Mouse (Mus musculus): ENCODE measurements around the gene Gm13285. TPM values are rescaled to one million over a fixed set of nuclear protein-coding genes. Genes with fewer than 3 reads are reported as not detected.
A peak's percentile ranks its signal among the peaks of the same experiment; 100 is the strongest.
"Not testable (repeated sequence)": the region's sequence is repeated elsewhere in the genome, so short reads cannot be mapped to it uniquely, and the experiment has no call there.

Gm13285 gene
- polyA plus RNA-seq (2016; fragmentation: Nextera tagmentation; extraction: Ambion mirVana): 0.29 TPM in 1 of 2 replicates, not detected in the other

DNA sequence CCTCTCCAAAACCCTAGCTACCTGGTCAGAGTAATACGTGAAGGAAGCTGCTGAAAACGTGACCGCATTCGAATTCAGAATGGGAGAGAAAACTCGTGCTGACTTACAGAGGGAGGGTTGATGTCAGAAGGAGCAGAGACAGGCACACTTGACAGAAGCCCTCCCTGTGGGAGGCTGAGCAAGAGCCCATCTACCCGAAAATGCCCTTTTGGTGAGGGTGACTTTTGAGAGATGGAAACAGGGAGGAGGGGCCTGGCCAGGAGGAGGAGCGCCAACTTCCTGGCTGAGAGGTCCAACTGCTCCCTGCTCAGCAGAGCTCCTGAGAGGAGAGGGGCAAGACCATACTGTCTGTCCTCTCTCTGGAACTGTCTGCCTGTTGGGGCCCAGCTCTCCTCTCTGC lies at the start of gene Gm13285:
TSS of gene Gm13285 (plus strand) at position 301 of the 400 bp plus-strand sequence.
- 11% methylated on average over 5 of the region's 7 CpGs for WGBS
- not testable (repeated sequence) for H3K27ac ChIP-seq; H3K4me1 ChIP-seq; ATAC-seq (ENCODE audit: low FRiP score); H3K4me2 ChIP-seq; H3K4me3 ChIP-seq (replicated peaks); H3K36me3 ChIP-seq (replicated peaks); H3K27me3 ChIP-seq; H3K9ac ChIP-seq; H3K9me3 ChIP-seq

DNA sequence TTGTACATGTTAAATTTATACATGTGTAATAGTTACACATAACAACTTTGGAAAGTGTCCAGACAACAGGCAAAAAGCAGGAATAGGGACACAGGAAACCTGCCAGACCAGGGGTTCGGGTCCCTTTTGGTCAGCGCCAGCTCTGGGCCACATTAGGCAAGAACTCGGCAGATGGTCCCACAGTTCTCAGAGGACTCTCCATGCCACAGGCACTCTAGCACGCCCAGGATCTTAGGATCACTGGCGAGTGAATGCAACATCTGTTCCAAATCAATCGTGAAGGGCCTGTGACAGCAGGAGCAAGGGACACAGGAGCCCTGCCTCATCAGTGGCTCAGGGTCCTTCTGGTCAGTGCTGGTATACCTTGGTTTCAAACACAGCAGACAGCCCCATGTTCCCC lies 49.5 kb upstream of the Gm13285 start:
- Histone ChIP-seq H3K9ac (no peak overlapping the region), H3K4me1 (no peaks in the 10 kb centered on the region; the same call in 1 of the 2 replicates), H3K4me3 (replicated peaks) (no peak overlapping the region), H3K27me3 (no peaks in the 10 kb centered on the region), H3K4me2 (no peak overlapping the region), H3K9me3 (no peaks in the 10 kb centered on the region), H3K27ac (no peak overlapping the region), H3K36me3 (replicated peaks) (no peaks in the 10 kb centered on the region)
- WGBS: 68% methylated on average over 6 of the region's 6 CpGs
- no peak for ATAC-seq (ENCODE audit: low FRiP score)

DNA sequence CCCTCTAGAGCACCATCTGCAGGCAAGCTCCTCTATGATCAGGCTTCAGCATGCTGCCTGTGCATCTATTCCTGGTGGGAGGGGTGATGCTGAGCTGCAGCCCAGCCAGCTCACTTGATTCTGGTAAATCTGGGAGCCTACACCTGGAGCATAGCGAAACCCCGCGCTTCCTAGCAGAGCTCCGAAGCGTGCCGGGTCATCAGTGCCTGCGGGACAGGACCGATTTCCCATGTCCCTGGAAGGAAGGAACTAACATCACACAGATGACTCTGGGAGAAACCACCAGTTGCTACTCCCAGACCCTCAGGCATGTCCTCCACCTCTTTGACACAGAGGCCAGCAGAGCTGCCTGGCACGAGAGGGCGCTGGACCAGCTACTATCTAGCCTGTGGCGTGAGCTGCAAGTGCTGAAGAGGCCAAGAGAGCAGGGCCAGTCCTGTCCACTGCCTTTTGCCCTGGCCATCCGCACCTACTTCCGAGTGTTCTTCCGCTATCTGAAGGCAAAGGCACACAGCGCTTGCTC lies 44.6 kb upstream of the Gm13285 start, which contains the start of gene Gm13271:
TSS of gene Gm13271 (plus strand) at position 51 of the 523 bp plus-strand sequence.
- 75% methylated on average over 15 of the region's 15 CpGs for WGBS
- not testable (repeated sequence) for H3K27ac ChIP-seq; H3K36me3 ChIP-seq (replicated peaks); H3K27me3 ChIP-seq; H3K9ac ChIP-seq; H3K4me2 ChIP-seq; H3K4me3 ChIP-seq (replicated peaks); H3K4me1 ChIP-seq; ATAC-seq (ENCODE audit: low FRiP score); H3K9me3 ChIP-seq

DNA sequence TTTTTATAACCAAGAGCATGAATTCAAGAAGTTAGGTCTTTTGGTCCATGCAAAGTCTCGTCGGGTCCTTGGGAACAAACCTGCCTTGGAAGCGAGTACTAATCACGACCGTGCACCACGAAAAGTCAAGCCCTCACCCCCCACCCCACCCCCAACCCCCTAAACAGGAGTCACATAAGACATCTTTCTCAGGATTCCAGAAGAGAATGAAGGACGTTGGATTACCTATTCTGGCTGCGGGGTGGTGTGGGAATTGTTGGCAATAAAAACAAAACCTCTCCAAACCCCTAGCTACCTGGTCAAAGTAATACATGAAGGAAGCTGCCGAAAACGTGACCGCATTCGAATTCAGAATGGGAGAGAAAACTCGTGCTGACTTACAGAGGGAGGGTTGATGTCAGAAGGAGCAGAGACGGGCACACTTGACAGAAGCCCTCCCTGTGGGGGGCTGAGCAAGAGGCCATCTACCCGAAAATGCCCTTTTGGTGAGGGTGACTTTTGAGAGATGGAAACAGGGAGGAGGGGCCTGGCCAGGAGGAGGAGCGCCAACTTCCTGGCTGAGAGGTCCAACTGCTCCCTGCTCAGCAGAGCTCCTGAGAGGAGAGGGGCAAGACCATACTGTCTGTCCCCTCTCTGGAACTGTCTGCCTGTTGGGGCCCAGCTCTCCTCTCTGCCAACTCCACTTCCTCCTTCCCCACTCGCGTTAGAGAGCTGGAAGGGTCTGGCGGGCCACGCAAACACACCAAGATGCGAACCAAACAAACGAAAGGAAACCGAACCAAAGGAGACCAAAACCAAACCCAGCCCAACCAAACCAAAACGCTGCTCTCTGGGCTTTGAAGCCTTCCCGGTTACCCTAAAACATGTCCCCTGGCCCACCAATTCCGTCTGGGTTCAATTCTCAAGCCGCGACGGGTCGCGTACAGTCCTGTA lies 42.6 kb upstream of the Gm13285 start:
- not testable (repeated sequence) for H3K27me3 ChIP-seq; H3K9me3 ChIP-seq; ATAC-seq (ENCODE audit: low FRiP score); H3K4me1 ChIP-seq; H3K36me3 ChIP-seq (replicated peaks)
- H3K27ac ChIP-seq: peak overlapping the region; percentile 75
- 12% methylated on average over 28 of the region's 31 CpGs for WGBS
- peak overlapping the region; percentile 63 for H3K9ac ChIP-seq
- H3K4me3 ChIP-seq (replicated peaks): peak overlapping the region; percentile 44
- peak overlapping the region; percentile 87 for H3K4me2 ChIP-seq

DNA sequence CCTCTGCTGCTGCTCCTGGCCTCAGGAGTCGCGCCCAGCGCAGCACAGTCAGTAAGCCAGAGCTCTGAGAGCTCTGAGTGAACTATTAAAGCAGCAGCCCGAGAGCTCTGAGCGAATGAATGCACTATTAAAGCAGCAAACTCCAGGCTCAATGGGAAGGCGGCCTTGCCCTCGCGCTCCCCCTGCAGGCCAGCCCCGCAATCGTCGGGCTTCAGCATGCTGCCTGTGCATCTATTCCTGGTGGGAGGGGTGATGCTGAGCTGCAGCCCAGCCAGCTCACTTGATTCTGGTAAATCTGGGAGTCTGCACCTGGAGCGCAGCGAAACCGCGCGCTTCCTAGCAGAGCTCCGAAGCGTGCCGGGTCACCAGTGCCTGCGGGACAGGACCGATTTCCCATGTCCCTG lies 41.8 kb upstream of the Gm13285 start:
- not testable (repeated sequence) for H3K36me3 ChIP-seq (replicated peaks); H3K27me3 ChIP-seq; H3K4me1 ChIP-seq; H3K9me3 ChIP-seq
- Histone ChIP-seq H3K9ac (peak overlapping the region; percentile 63), H3K4me3 (replicated peaks) (peak overlapping the region; percentile 44), H3K4me2 (peak overlapping the region; percentile 87), H3K27ac (peak overlapping the region; percentile 75)
- under 1% methylated on average over 20 of the region's 21 CpGs for WGBS
- peak; percentile 99 for ATAC-seq (ENCODE audit: low FRiP score)

DNA sequence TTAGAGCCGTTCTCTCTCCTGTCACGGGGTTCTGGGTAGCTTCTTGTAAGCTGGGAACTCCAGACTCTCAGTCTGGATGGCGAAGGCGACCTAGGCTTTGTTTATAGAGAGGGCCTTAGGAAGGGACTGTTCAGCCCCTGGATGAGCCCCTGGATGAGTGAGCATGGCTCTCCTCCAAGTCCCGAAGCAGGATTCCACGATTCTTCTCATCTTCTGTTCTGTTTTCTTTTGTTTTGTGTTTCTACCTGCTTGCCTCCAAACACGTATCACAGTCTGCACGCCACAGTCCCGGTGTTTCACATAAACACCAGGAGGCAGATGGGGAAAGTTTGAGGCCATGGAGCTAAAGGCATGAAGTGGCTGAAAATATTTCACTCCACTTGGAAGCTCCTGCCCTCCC lies 40.7 kb upstream of the Gm13285 start:
- not testable (repeated sequence) for ATAC-seq (ENCODE audit: low FRiP score)

DNA sequence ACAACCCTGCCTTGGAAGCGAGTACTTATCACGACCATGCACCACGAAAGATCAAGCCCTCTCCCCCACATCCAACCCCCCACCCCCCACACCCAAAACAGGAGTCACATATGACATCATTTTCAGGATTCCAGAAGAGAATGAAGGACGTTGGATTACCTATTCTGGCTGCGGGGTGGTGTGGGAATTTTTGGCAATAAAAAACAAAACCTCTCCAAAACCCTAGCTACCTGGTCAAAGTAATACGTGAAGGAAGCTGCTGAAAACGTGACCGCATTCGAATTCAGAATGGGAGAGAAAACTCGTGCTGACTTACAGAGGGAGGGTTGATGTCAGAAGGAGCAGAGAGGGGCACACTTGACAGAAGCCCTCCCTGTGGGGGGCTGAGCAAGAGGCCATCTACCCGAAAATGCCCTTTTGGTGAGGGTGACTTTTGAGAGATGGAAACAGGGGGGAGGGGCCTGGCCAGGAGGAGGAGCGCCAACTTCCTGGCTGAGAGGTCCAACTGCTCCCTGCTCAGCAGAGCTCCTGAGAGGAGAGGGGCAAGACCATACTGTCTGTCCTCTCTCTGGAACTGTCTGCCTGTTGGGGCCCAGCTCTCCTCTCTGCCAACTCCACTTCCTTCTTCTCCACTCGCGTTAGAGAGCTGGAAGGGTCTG lies 39.7 kb upstream of the Gm13285 start, which contains the start of gene Gm13283:
TSS of gene Gm13283 (plus strand) at position 510 of the 659 bp plus-strand sequence.
- Histone ChIP-seq H3K4me2 (peak within 1 kb of the TSS; percentile 60), H3K4me3 (replicated peaks) (peak within 1 kb of the TSS; percentile 36)
- not testable (repeated sequence) for H3K27me3 ChIP-seq; H3K9ac ChIP-seq; H3K4me1 ChIP-seq; ATAC-seq (ENCODE audit: low FRiP score); H3K27ac ChIP-seq; H3K9me3 ChIP-seq; H3K36me3 ChIP-seq (replicated peaks)
- whole genome bisulfite sequencing: 20% methylated on average over 11 of the region's 14 CpGs

More for the DNA sequence above, 40.7 kb upstream of the Gm13285 start:
- not testable (repeated sequence) for H3K9ac ChIP-seq; H3K27me3 ChIP-seq; H3K4me3 ChIP-seq (replicated peaks); H3K4me1 ChIP-seq; H3K27ac ChIP-seq; H3K9me3 ChIP-seq; H3K4me2 ChIP-seq; H3K36me3 ChIP-seq (replicated peaks)
- WGBS: 91% methylated on average over 9 of the region's 9 CpGs

DNA sequence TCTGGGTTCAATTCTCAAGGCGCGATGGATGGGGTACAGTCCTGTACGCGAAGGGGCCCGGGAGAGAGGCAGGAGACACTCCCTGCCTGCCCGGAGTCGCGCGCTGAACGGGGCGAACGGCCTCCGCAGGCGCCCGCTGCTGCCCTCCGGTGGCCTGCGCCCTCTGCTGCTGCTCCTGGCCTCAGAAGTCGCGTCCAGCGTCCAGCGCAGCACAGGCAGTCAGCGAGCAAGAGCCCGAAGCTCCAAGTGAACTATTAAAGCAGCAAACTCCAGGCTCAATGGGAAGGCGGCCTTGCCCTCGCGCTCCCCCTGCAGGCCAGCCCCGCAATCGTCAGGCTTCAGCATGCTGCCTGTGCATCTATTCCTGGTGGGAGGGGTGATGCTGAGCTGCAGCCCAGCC lies 39.0 kb upstream of the Gm13285 start:
- WGBS: under 1% methylated on average over 21 of the region's 28 CpGs
- H3K4me3 ChIP-seq (replicated peaks): peak overlapping the region; percentile 36
- H3K27ac ChIP-seq; H3K9me3 ChIP-seq; H3K36me3 ChIP-seq (replicated peaks); H3K27me3 ChIP-seq; ATAC-seq (ENCODE audit: low FRiP score); H3K4me1 ChIP-seq; H3K9ac ChIP-seq: not testable (repeated sequence)
- peak overlapping the region; percentile 60 for H3K4me2 ChIP-seq

DNA sequence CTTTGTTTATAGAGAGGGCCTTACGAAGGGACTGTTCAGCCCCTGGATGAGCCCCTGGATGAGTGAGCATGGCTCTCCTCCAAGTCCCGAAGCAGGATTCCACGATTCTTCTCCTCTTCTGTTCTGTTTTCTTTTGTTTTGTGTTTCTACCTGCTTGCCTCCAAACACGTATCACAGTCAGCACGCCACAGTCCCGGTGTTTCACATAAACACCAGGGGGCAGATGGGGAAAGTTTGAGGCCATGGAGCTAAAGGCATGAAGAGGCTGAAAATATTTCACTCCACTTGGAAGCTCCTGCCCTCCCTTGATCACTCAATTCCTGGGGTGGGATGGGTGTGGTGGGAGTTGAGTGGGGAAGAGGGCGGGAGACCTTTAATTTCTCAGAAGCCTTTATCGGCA lies 37.7 kb upstream of the Gm13285 start:
- not testable (repeated sequence) for H3K27me3 ChIP-seq; H3K9me3 ChIP-seq; H3K27ac ChIP-seq; H3K4me2 ChIP-seq; H3K36me3 ChIP-seq (replicated peaks); H3K4me1 ChIP-seq; ATAC-seq (ENCODE audit: low FRiP score); H3K4me3 ChIP-seq (replicated peaks); H3K9ac ChIP-seq
- WGBS: 76% methylated on average over 6 of the region's 8 CpGs

DNA sequence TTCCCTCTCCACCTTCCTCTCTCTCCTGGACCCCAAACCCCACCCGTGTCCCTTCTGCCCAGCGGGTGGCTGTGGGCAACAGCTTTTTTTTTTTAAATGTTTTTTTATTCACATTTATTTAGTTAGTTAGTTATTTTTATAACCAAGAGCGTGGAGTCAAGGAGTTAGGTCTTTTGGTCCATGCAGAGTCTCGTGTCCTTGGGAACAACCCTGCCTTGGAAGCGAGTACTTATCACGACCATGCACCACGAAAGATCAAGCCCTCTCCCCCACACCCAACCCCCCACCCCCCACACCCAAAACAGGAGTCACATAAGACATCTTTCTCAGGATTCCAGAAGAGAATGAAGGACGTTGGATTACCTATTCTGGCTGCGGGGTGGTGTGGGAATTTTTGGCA lies 37.1 kb upstream of the Gm13285 start:
- H3K4me2 ChIP-seq; H3K4me3 ChIP-seq (replicated peaks); H3K9me3 ChIP-seq; H3K27ac ChIP-seq; H3K9ac ChIP-seq; ATAC-seq (ENCODE audit: low FRiP score); H3K27me3 ChIP-seq; H3K4me1 ChIP-seq; H3K36me3 ChIP-seq (replicated peaks): not testable (repeated sequence)
- 56% methylated on average over 9 of the region's 9 CpGs for WGBS

DNA sequence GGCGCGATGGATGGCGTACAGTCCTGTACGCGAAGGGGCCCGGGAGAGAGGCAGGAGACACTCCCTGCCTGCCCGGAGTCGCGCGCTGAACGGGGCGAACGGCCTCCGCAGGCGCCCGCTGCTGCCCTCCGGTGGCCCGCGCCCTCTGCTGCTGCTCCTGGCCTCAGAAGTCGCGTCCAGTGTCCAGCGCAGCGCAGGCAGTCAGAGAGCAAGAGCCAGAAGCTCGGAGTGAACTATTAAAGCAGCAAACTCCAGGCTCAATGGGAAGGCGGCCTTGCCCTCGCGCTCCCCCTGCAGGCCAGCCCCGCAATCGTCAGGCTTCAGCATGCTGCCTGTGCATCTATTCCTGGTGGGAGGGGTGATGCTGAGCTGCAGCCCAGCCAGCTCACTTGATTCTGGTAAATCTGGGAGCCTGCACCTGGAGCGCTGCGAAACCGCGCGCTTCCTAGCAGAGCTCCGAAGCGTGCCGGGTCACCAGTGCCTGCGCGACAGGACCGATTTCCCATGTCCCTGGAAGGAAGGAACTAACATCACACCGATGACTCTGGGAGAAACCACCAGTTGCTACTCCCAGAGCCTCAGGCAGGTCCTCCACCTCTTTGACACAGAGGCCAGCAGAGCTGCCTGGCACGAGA lies 36.0 kb upstream of the Gm13285 start:
- WGBS: 3% methylated on average over 36 of the region's 42 CpGs

DNA sequence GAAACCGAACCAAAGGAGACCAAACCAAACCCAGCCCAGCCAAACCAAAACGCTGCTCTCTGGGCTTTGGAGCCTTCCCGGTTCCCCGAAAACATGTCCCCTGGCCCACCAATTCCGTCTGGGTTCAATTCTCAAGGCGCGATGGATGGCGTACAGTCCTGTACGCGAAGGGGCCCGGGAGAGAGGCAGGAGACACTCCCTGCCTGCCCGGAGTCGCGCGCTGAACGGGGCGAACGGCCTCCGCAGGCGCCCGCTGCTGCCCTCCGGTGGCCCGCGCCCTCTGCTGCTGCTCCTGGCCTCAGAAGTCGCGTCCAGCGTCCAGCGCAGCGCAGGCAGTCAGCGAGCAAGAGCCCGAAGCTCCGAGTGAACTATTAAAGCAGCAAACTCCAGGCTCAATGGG lies 25.9 kb upstream of the Gm13285 start, which contains the start of gene Gm13290:
TSS of gene Gm13290 (plus strand) at position 301 of the 400 bp plus-strand sequence.
- H3K4me1 ChIP-seq; H3K27me3 ChIP-seq; H3K9ac ChIP-seq; H3K36me3 ChIP-seq (replicated peaks); ATAC-seq (ENCODE audit: low FRiP score); H3K9me3 ChIP-seq; H3K4me2 ChIP-seq; H3K4me3 ChIP-seq (replicated peaks); H3K27ac ChIP-seq: not testable (repeated sequence)
- no CpG with 5 or more reads among the region's 32 CpGs for WGBS

More for the DNA sequence above, 36.0 kb upstream of the Gm13285 start:
- H3K27me3 ChIP-seq; H3K9me3 ChIP-seq; H3K9ac ChIP-seq; ATAC-seq (ENCODE audit: low FRiP score); H3K36me3 ChIP-seq (replicated peaks); H3K27ac ChIP-seq; H3K4me1 ChIP-seq: not testable (repeated sequence)
- Histone ChIP-seq H3K4me2 (peak overlapping the region; percentile 54), H3K4me3 (replicated peaks) (peak overlapping the region; percentile 39)
